Mouse (Mus musculus): ENCODE measurements at regions not wholly inside any gene's neighbourhood (a gene's known extent, or its start where the extent isn't known, plus 50 kb on each side); places are given as distances from the start of the nearest gene placed in this dataset.

GRCm38 (mm10) chr14:25311475-25311874, 147.5 kb upstream of the Zmiz1 start:
- no peak for DNase-seq

DNA sequence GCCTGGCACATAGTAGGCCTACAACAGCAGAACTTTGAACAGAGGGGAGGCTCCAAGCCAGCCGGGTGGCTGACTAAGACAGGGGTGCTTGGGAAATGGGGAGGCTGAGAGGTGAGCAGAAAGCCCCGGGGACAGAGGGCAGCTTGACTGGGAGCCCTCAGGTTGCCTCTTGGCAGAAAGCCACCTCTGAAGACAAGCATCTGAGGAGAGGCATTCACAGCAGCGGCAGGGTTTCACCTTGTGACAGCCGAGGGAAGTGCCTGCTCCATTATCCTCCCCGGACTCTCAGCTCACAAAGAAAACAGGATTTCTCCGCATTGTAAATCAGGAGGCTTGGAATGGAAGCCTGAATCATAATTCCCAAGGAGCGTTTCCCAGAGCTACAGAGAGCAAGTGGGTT, 146.8 kb upstream of the Zmiz1 start:
- DNase-seq = no peak

GRCm38 (mm10) chr14:25312814-25313426, 146.1 kb upstream of the Zmiz1 start:
- DNase-seq = peak; percentile 81

DNA sequence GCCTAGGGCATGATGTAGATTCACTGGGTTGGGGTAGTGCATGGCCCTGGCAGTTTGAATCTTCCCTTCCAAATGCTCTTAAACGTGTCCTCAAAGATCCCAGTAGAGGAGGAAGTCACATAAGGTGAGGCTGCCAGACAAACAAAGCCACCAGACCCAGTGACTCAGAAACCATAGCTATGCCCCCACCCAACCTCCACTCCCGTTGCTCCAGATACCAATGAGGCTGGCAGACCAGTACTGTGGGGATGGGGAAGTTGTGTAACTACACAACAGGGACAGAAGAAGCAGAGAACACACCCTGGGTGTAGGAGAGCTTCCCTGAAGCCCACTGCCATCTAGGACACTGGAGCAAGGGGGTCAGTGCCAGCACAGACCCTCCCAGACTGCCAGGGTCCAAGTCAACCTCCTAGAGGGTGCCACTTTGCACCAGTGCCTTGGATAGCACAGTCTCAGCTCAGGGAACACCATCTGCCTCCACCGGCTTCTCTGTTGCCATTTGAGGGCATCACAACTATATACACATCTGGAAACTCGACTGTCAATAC, 145.2 kb upstream of the Zmiz1 start:
- peak; percentile 58 for DNase-seq

DNA sequence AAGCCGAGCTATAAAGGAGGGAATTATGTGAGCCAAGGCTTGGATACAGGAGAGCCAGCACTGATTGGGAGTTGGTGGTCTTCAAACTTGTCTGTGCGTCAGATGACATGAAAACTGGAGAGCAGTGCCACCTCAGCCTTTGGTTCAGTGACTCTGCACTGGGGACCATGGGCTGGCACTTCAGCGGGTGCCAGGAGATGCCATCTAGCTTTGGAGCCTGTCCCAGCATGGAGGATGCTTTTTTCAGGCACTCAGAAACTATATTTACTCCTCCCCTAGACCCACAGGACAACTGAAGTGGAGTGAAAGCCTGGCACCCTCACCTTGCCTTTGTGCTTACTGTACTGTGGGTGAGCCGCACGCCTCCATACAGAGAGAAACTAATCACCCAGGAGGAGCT, 142.5 kb upstream of the Zmiz1 start:
- no peak for DNase-seq

DNA sequence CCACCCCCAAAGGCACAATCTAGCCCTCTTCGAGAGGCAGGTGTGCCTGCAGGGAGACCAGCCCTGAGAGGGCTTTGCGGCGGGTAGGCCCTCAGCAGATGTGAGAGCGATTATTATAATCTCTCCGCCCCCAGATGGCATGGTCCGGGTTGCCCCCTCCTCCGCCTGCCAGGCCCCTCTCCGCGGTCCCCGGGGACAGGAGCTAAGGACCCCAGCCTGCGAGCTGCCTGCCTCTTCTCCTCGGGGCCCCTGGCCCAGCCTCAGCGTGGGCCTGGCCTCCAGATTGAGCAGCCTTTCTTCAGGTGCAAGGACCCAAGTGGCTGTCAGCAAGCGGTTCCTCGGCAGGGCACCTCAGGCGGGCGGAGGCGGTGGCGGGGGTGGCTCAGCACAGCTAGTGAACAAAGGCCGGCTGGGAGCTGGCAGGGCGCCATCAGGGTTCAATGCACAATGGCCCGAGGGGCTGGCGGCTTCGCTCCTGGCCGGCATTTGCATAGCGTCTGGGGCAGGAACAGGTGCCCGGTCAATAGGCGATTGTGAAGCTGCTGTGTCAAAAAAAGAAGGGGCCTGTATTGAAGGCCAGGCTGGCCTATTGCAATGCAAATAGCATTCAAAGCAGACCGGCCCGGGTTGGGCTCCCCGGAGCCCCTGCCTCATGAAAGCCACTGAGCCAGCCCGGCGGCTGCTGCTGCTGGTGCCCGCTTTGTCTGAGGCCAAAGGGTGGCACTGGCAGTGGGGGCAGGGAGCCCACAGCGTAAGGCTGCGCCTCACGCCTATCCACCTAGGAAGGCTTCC, 141.1 kb upstream of the Zmiz1 start:
- DNase-seq = peak; percentile 83

DNA sequence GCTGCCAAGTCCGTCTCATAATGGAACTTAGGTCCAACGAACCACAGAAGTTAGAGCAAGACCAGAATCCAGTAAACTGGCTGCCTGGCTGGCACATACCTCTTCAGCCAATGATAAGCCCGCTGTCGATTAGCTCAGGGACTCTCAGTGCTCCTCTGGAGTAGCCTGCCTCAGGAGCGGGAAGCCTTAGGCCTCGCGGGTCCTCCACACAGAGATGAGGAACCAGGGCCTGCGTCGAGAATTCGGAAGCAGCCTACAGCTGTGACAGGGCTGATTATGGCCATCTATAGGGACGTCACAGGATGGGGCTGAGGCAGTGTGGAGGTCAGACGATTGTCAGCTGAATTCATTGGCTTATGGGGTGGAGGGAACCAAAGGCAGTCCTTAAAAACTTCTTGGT, 140.1 kb upstream of the Zmiz1 start:
- DNase-seq = no peak

DNA sequence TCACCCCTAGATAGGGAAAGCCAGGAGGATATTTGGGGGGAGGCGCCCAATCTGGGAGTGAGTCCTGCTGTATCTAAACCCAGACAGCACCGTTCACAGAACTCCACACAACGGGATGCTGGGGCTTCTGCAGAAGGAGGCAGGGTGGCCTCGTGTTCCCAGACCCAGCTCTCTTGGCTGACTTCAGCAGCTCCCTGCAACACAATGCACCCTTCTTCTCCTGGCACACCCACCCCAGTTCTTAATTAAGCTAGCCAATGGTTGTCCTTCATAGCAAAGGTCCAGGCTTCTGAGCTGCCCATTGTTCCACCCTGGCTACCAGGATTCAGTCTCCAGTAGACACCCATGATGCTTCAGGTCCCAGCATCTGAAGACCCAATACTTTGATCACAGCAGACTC, 138.8 kb upstream of the Zmiz1 start:
- DNase-seq = no peak

GRCm38 (mm10) chr14:25323542-25324484, 135.2 kb upstream of the Zmiz1 start:
- DNase-seq = no peak

DNA sequence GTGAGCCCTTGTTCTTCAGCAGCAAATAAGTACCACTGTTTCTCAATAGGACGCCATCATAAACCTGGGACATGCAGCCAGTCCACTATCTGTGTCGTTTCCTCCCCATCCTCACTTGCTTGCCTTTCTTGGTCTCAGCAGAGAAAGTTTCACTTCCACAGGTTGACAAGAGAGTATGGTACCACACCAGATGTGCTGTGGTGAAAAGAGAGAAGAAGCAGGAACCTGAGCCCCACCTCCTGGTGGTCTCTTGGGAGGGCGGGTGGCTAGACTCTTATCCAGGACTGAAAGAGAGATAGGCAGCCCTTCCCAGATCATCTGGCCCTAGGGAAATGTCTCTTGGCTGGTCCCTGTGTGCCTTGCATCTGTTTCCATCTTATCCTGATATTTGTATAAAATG, 133.1 kb upstream of the Zmiz1 start:
- DNase-seq = no peak

- DNase-seq = no peak
Measured at GRCm38 (mm10) chr14:25328230-25328629, 130.8 kb upstream of the Zmiz1 start.

GRCm38 (mm10) chr14:25334186-25334585, 124.8 kb upstream of the Zmiz1 start:
- DNase-seq = no peak

GRCm38 (mm10) chr14:25336875-25337274, 122.1 kb upstream of the Zmiz1 start:
- no peak for DNase-seq

GRCm38 (mm10) chr14:25338404-25339051, 120.5 kb upstream of the Zmiz1 start:
- no peak for DNase-seq

DNA sequence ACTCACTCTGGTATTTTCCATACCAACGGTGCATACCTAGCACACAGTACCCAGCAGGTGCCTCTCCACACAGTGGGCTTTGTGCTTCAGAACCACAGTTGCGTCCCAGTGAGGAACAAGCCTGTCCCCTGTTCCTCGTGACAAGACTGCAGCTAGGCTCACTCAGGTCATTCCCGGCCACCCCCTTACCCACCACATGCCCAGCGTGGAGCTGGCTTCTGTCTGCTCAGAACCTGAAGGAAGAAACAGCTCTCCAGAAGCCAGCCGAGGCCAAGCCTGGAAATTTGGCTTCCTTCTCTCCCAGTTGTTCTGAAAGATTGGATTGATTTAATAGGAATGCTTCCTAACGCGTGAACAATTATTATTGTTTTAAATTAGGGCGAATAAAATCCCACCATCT, 118.1 kb upstream of the Zmiz1 start:
- DNase-seq = no peak

- no peak for DNase-seq
Measured at GRCm38 (mm10) chr14:25341848-25342427, 117.0 kb upstream of the Zmiz1 start.

DNA sequence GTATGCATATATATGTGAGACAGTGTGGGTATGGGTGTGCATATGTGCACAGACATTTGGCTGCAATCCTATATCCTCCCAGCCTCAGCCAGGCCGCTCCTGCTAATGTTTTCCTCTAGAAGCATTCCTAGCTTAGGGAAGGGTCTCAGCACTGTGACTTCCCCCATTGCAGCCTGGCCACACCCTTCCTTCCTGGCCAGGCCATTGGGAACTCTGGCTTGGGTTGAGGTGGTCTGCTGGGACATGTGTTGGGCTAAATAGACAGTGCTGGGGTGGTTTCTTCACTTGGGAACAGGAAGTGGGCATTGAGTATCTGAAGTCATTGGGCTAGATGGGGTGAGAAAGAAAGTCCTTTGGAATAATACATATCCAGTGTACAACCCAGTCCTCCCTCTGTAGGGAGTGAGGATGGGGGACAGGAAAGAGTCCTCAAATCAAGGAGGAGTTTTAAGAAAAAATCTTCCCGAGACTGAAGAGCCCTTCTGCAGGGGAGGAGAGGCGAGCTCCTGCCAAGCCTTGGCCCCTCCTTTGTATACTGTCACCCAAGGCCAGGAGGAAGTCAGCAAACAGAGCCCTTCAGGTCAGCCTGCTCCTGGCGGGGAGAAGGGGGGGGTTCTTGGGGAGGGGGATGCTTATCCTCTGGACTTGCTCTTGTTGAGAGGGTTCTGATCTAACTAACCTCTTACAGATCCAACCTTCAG, 116.0 kb upstream of the Zmiz1 start:
- DNase-seq = no peak

GRCm38 (mm10) chr14:25345995-25346394, 113.0 kb upstream of the Zmiz1 start:
- DNase-seq = peak; percentile 80

- no peak for DNase-seq
Measured at GRCm38 (mm10) chr14:25346813-25347610, 112.0 kb upstream of the Zmiz1 start.

DNA sequence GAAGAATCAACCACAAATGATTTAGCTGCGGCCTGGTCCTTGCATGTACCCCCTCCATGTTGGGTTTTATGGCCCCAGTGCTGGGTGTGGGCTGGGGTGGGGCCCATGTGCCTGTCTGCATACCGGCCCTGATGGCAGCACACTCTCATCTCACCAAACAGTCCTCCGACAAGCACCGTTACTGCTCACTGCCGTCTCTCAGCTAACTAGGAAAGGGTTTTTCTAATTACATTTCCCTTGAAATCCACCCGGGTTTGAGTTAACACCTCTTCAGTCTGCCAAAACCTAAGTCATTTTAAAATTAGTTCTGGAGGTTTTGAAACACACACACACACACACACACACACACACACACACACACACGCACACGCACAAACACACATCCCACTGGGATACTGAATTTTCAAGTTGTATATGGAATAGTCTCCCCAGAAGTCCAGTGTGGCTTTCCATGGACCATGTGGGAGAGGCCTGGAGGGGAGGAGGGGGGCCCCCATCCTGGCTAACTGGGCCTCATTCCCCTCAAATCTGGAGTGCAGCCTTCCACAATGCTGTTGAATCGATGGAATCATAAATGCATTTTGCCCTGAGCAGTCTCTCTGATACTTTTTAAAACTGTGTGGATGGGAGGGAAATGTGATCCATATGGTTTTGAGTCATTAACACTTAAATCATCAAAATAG, 108.6 kb upstream of the Zmiz1 start:
- no peak for DNase-seq

Measured in lung, postnatal 36 days (tissue).